Comparison of ENCODE assay signal across 11 mouse cellular contexts in the genomic region with DNA sequence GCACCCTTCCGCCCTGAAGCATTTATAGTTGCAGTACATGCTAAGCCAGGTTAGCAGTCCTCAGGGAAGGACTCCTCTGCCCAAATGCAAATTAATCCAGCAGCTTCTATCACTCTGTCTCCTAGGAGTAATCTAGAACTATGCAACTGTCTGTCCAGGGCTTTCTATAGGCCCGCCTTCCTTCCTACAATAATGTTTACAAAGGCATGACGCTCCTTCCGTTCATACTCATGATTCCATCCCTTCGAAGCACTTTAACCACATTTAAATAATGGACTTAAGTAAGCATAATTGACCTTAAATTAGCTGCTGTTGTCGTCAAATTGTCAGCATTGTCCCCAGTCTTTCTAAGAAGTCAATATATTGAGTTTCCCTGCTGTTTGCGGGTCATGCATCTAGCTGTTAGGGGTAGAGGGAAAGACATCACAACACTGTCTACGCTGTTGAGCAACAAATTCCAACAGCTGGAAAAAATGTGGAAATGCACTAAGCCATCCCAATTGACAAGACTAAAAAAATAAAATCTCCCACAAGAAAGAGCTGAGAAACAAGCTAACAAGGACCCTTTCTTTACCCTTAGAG.
DNase-seq lines count a peak whose midpoint lies in the region; ATAC-seq and TF ChIP-seq lines count a peak whose summit lies in the region.
"Had no signal": no experiment of that assay in that cellular context is flagged by ENCODE, and none has a peak within 500 bp of the region (broad histone marks: within the 10 kb centered on the region; RNA-seq: fewer than 3 reads in every experiment).

No protein-coding gene starts in this region.

- TF ChIP-seq CTCF in stomach, postnatal 0 days (IDR thresholded peaks at IDR 0.05; ENCODE audit: low read depth): no peak

- DNase-seq in intestine, embryonic 14.5 days (ENCODE audit: low spot score): no peak
- peak; percentile 51 for DNase-seq in retina, embryonic 14.5 days (ENCODE audit: low spot score)
- no peak for DNase-seq in retina, postnatal 1 day
- DNase-seq in stomach, postnatal 0 days (ENCODE audit: low spot score): no peak
- DNase-seq in cerebellum, adult 18-20 months: no peak
- DNase-seq in heart, adult 9 months (ENCODE audit: low spot score in 2 of 2): no peak
- DNase-seq: right cerebral cortex, postnatal 4 days had no signal

- H3K4me3 ChIP-seq in intestine, embryonic 14.5 days (ENCODE audit: low read depth, low read length): no peak overlapping the region
- no peak overlapping the region for H3K4me3 ChIP-seq in intestine, embryonic 16.5 days (ENCODE audit: low read length)
- H3K4me3 ChIP-seq in limb, embryonic 12.5 days (replicated peaks): no peak overlapping the region
- no peak overlapping the region for H3K4me3 ChIP-seq in stomach, postnatal 0 days (ENCODE audit: low read depth, low read length)
- H3K4me3 ChIP-seq: forebrain, embryonic 10.5 days; limb, embryonic 15.5 days had no signal

- no peaks in the 10 kb centered on the region for H3K36me3 ChIP-seq in intestine, embryonic 14.5 days (ENCODE audit: control insufficient read depth, insufficient read depth, low read length)
- H3K36me3 ChIP-seq in intestine, embryonic 16.5 days (ENCODE audit: control insufficient read depth, insufficient read depth, low read length): no peaks in the 10 kb centered on the region
- H3K36me3 ChIP-seq in limb, embryonic 12.5 days: no peaks in the 10 kb centered on the region
- no peaks in the 10 kb centered on the region for H3K36me3 ChIP-seq in stomach, postnatal 0 days (ENCODE audit: control insufficient read depth, insufficient read depth, low read length)
- H3K36me3 ChIP-seq: forebrain, embryonic 10.5 days; limb, embryonic 15.5 days had no signal

- no peak for TF ChIP-seq EP300 in stomach, postnatal 0 days (optimal IDR thresholded peaks at IDR 0.05)

- 0 out of 2 replicates have a peak, but pooled peaks cover 4% of the 10 kb centered on the region for H3K4me1 ChIP-seq in intestine, embryonic 14.5 days (replicated peaks; ENCODE audit: control insufficient read depth, insufficient read depth, low read length)
- peaks cover 4% of the 10 kb centered on the region; the same call in 1 of the 2 replicates for H3K4me1 ChIP-seq in intestine, embryonic 16.5 days (ENCODE audit: control insufficient read depth, insufficient read depth, low read length)
- H3K4me1 ChIP-seq in limb, embryonic 12.5 days (replicated peaks): 0 out of 2 replicates have a peak, but pooled peaks cover 6% of the 10 kb centered on the region
- H3K4me1 ChIP-seq in stomach, postnatal 0 days (replicated peaks; ENCODE audit: control insufficient read depth, insufficient read depth): no peaks in the 10 kb centered on the region

- no peaks in the 10 kb centered on the region for H3K27me3 ChIP-seq in intestine, embryonic 14.5 days (replicated peaks; ENCODE audit: control insufficient read depth, insufficient read depth, low read length)
- H3K27me3 ChIP-seq in intestine, embryonic 16.5 days (replicated peaks; ENCODE audit: control insufficient read depth, insufficient read depth, low read length): no peaks in the 10 kb centered on the region
- no peaks in the 10 kb centered on the region for H3K27me3 ChIP-seq in limb, embryonic 12.5 days
- no peaks in the 10 kb centered on the region for H3K27me3 ChIP-seq in stomach, postnatal 0 days (ENCODE audit: control insufficient read depth, insufficient read depth, low read length)
- H3K27me3 ChIP-seq: limb, embryonic 15.5 days had no signal

- H3K27ac ChIP-seq in intestine, embryonic 14.5 days (ENCODE audit: low read depth): no peak overlapping the region
- no peak overlapping the region for H3K27ac ChIP-seq in intestine, embryonic 16.5 days (ENCODE audit: low read length)
- H3K27ac ChIP-seq in limb, embryonic 12.5 days: no peak overlapping the region
- H3K27ac ChIP-seq in stomach, postnatal 0 days (replicated peaks): no peak overlapping the region
- H3K27ac ChIP-seq: forebrain, embryonic 10.5 days; limb, embryonic 15.5 days had no signal

- no peaks in the 10 kb centered on the region for H3K9me3 ChIP-seq in intestine, embryonic 14.5 days (ENCODE audit: control insufficient read depth, low read length)
- H3K9me3 ChIP-seq in intestine, embryonic 16.5 days (ENCODE audit: control insufficient read depth, low read length): no peaks in the 10 kb centered on the region
- H3K9me3 ChIP-seq in limb, embryonic 12.5 days: no peaks in the 10 kb centered on the region
- no peaks in the 10 kb centered on the region for H3K9me3 ChIP-seq in stomach, postnatal 0 days (ENCODE audit: control insufficient read depth, low read length)
- H3K9me3 ChIP-seq: forebrain, embryonic 10.5 days; limb, embryonic 15.5 days had no signal

- no peak overlapping the region for H3K9ac ChIP-seq in intestine, embryonic 14.5 days (ENCODE audit: low read length)
- H3K9ac ChIP-seq in intestine, embryonic 16.5 days (ENCODE audit: low read depth, low read length): no peak overlapping the region
- no peak overlapping the region for H3K9ac ChIP-seq in limb, embryonic 12.5 days (replicated peaks)
- H3K9ac ChIP-seq in stomach, postnatal 0 days (ENCODE audit: low read length): no peak overlapping the region
- H3K9ac ChIP-seq: limb, embryonic 15.5 days had no signal

- no peak for ATAC-seq in intestine, embryonic 14.5 days (replicated peaks; ENCODE audit: low FRiP score, low TSS enrichment, low read depth)
- ATAC-seq in intestine, embryonic 16.5 days: no peak
- ATAC-seq in limb, embryonic 12.5 days (ENCODE audit: insufficient number of reproducible peaks, insufficient read depth, low FRiP score, low TSS enrichment, low read depth): no peak
- no peak for ATAC-seq in stomach, postnatal 0 days (ENCODE audit: low FRiP score, low TSS enrichment)

- H3K4me2 ChIP-seq in intestine, embryonic 14.5 days (ENCODE audit: low read length): peak overlapping the region; percentile 26; the same call in 1 of the 2 replicates
- H3K4me2 ChIP-seq in intestine, embryonic 16.5 days (ENCODE audit: low read depth, low read length): no peak overlapping the region
- H3K4me2 ChIP-seq in limb, embryonic 12.5 days: peak overlapping the region; percentile 28
- peak overlapping the region; percentile 11; the same call in 1 of the 2 replicates for H3K4me2 ChIP-seq in stomach, postnatal 0 days (replicated peaks; ENCODE audit: low read depth)
- H3K4me2 ChIP-seq: limb, embryonic 15.5 days had no signal

- 64% methylated on average over 8 of the region's 8 CpGs for WGBS in intestine, embryonic 14.5 days
- WGBS in intestine, embryonic 16.5 days: 53% methylated on average over 8 of the region's 8 CpGs
- WGBS in limb, embryonic 12.5 days: 73% methylated on average over 8 of the region's 8 CpGs
- WGBS in stomach, postnatal 0 days: 49% methylated on average over 8 of the region's 8 CpGs
